Mouse (Mus musculus) naive thymus-derived CD4-positive, alpha-beta T cell, adult 2 months (primary cell): ENCODE measurements around the gene Dcbld1.
"Not testable (repeated sequence)": the region's sequence is repeated elsewhere in the genome, so short reads cannot be mapped to it uniquely, and the experiment has no call there.

ENCODE experiments used
- DNase-seq: peaks from one replicate; pipeline ENCODE4 v3.0.0-alpha.2; 2011; ENCODE audit warnings: low read depth

Gene Dcbld1

GRCm38 (mm10) chr10:52264162-52264561, 30.7 kb downstream of the Dcbld1 start:
- no peak for DNase-seq

GRCm38 (mm10) chr10:52268879-52269278, 35.5 kb downstream of the Dcbld1 start:
- DNase-seq, result no peak

- DNase-seq, result no peak
Measured at GRCm38 (mm10) chr10:52271385-52271784, 38.0 kb downstream of the Dcbld1 start.

- DNase-seq, result no peak
Measured at GRCm38 (mm10) chr10:52273012-52273411, 39.6 kb downstream of the Dcbld1 start.

DNA sequence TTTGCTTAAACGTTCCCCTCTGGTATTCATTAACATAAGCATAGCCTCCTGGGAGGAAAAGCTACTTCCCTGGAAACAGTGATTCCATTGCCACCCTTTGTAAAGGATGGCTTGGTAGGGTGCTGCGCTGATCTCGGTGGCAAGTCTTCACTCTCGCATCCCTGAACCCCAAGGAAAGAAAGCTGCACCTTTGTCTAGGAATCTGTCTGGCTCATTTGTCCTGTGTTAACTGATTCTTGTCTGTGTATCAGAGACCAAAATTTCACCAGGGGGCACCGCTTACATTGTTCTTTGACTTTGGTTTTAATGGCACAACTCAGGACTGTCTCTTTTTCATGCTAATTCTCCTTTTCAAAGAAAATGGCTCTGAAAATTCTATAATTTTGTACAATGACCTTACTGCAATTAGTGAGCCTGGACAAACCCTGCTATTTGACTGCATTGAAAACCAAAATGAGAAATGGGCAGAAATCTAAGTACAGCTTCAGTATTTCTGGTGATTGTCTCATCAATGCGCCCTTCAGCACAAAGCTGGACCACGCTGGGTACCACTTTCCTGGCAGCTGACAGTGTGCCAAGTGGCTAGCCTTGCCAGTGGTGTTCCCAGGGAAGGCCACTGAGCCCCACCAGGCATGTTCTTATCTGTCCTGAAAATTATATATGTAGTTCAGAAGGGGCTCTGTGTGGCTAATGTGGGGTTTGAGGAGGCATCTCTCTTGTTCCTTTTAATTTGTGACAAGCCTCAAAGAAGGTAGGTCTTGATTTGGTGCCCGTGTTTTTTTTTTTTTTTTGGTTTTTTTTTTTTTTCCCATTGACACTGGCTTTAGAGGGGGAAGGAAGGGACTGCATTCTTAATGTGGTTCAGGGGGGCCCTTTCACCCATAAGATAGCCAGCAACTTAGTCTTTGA, 40.8 kb downstream of the Dcbld1 start:
- DNase-seq, result no peak

DNA sequence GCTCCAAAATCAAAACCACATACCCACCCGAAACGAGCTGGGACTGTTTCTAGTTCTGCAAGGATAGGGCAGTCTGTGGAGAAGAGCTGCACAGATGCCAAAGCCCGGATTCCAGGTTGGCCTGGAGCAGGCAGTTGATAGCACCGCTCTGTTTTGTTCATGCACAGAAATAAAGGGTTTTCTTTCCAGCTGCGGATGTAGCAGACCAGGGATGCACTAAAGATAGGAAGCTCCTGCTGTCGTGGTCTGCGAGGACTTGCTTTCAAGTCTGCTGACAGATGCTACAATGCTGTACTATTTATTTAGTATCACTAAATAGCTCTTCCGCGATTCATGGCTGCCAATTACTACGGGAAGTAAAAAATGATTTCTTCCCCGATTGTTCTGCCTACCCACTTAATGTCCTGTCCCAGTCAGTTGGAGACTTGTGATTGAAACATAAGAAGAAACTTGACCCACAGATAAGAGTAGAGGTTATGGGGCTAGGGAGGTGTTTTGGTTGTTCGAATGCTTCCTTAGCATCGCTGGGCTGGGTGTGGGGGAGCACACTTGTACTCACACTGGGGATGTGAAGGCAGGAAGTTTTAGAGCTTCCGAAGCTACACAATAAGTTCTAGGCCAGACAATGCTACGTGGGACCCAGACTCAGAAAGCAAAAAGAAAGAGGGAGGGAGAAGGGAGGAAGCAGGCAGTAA, 41.6 kb downstream of the Dcbld1 start:
- DNase-seq, result no peak

DNA sequence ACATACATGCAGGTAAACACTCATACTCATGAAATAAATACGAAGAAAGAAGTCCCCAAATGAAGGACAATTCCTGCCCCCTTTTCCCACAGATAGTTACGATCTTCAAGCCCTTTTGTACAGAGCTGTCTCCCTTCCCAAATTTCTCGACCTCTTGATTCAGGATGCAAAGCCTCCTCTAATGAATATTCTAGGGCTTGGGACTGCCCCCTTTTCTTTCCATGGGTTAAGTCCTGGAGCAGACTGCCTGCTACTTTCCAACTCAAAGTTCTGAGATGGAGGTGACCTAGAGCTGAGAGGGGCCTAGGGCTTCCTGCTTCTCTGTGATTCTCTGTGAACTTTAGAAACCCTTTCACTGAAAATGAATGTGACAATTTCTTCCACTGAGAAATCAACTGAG, 43.2 kb downstream of the Dcbld1 start:
- DNase-seq, result no peak

DNA sequence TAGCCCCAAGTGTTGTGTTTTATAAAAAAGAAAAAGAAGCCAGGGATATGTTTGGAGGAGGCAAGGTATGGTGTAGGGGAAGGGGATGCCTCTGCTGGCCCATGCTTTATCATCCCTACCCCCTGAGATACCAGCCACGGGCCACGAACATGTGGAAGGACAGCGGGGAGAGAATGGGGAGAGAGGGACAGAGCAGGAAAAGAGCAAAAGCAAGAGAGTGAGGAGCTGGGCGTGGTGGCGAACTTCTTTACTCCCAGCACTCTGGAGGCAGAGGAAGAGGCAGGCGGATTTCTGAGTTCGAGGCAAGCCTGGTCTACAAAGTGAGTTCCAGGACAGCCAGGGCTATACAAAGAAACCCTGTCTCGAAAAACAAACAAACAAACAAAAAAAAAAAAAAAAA, 44.1 kb downstream of the Dcbld1 start:
- DNase-seq, result not testable (repeated sequence)

GRCm38 (mm10) chr10:52278011-52278434, 44.6 kb downstream of the Dcbld1 start:
- no peak for DNase-seq

DNA sequence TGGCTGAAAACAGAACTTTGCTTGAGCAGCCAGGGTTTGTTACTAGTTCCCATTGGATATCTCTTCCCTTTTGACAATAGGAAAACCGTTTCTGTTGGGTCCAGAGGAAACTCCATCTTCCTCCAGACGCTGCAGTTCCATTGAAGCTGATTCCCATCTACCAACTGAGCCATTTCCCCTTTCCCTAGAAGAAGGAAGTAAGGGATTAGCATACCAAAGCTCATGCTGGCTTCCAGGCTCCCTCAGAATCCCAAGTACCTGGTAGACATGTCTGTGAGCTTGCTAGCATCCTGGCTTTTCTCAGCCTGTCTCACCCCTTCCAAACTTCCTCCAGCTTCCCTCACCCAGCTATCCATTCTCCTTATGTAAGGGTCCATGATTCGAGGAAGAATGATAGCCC, 45.4 kb downstream of the Dcbld1 start:
- DNase-seq, result no peak

DNA sequence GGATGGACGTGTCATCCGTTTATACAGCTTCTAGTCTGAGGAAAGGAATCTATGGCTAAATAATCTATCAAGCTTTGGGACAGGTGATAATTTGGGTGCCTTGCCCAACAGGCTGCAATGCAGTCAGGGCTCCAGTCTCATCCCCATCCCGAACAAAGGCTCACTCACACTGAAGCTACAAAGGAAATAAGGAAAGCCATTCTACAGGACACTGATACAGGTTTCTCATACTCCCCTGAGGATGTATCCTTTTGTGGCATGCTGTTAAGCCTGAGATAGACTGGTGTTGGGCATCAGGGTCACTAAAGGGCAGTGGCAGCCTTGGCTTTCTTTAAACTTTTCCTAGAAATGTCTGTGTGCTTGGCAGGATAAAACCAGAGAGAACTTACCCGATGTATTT, 46.5 kb downstream of the Dcbld1 start:
- no peak for DNase-seq

GRCm38 (mm10) chr10:52280623-52281022, 47.2 kb downstream of the Dcbld1 start:
- no peak for DNase-seq

GRCm38 (mm10) chr10:52281337-52281736, 47.9 kb downstream of the Dcbld1 start:
- no peak for DNase-seq

GRCm38 (mm10) chr10:52284578-52284977, 51.2 kb downstream of the Dcbld1 start:
- DNase-seq, result no peak

GRCm38 (mm10) chr10:52287852-52288533, 54.6 kb downstream of the Dcbld1 start:
- DNase-seq, result no peak

- no peak for DNase-seq
Measured at GRCm38 (mm10) chr10:52289261-52289660, 55.8 kb downstream of the Dcbld1 start.

GRCm38 (mm10) chr10:52292391-52292790, 59.0 kb downstream of the Dcbld1 start:
- DNase-seq, result not testable (repeated sequence)

- no peak for DNase-seq
Measured at GRCm38 (mm10) chr10:52293921-52294577, 60.6 kb downstream of the Dcbld1 start.

GRCm38 (mm10) chr10:52295934-52296333, 62.5 kb downstream of the Dcbld1 start:
- no peak for DNase-seq

- not testable (repeated sequence) for DNase-seq
Measured at GRCm38 (mm10) chr10:52298568-52298967, 65.1 kb downstream of the Dcbld1 start.

GRCm38 (mm10) chr10:52301766-52302165, 68.3 kb downstream of the Dcbld1 start:
- no peak for DNase-seq

DNA sequence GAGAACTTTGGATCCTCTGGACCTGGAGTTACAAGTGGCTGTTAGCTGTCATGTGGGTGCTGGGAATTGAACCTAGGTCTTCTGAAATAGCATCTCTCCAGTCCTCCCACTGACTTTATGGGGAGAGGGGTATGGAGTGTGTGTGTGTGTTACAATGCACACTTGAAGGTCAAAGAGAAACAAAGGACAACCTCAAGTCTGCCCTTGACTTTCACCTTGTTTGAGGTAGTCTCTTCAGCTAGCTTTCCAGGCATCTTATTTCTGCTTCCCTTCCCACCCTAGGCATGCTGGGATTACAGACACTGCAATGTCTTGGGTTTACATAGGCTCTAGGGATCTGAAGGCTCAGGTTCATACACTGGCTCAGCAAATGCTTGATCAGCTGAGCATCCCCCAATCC, 68.9 kb downstream of the Dcbld1 start:
- no peak for DNase-seq
